9 mouse cellular contexts compared by ENCODE assay signal in genomic region chr2:138033379-138034122, GRCm38 (mm10).
DNase-seq lines count a peak whose midpoint lies in the region; ATAC-seq and TF ChIP-seq lines count a peak whose summit lies in the region.
"Had no signal": no experiment of that assay in that cellular context is flagged by ENCODE, and none has a peak within 500 bp of the region (broad histone marks: within the 10 kb centered on the region; RNA-seq: fewer than 3 reads in every experiment).

No protein-coding gene starts in this region.

- no peak overlapping the region for H3K4me2 ChIP-seq in lung, embryonic 15.5 days
- H3K4me2 ChIP-seq: heart, embryonic 15.5 days had no signal

- no peaks in the 10 kb centered on the region for H3K4me1 ChIP-seq in embryonic fibroblast, embryonic 13.5 days (ENCODE audit: control insufficient read depth, insufficient read depth, low read length)
- H3K4me1 ChIP-seq in lung, embryonic 15.5 days: no peaks in the 10 kb centered on the region
- H3K4me1 ChIP-seq: heart, embryonic 15.5 days had no signal

- no peaks in the 10 kb centered on the region for H3K27me3 ChIP-seq in lung, embryonic 15.5 days
- H3K27me3 ChIP-seq: heart, embryonic 15.5 days had no signal

- H3K9me3 ChIP-seq in lung, embryonic 15.5 days: no peaks in the 10 kb centered on the region
- H3K9me3 ChIP-seq: heart, embryonic 15.5 days had no signal

- peak; percentile 42; the same call in 1 of the 2 replicates for ATAC-seq in lung, embryonic 15.5 days (ENCODE audit: borderline replicate concordance, extremely low read depth, low FRiP score, low TSS enrichment)

- DNase-seq in MN1 (ENCODE audit: low spot score): peak; percentile 28
- peak; percentile 81 for DNase-seq in brain, embryonic 18.5 days (ENCODE audit: low read depth, low spot score)
- peak; percentile 75 to 86 for DNase-seq in heart, postnatal 10 days
- peak; percentile 72 for DNase-seq in layer of hippocampus, adult 11-12 months (ENCODE audit: low spot score)
- DNase-seq in ovary, postnatal 36 days (ENCODE audit: low spot score): peak; percentile 78
- DNase-seq in urinary bladder, postnatal 14 days (ENCODE audit: low spot score): peak; percentile 76

- H3K36me3 ChIP-seq in lung, embryonic 15.5 days: no peaks in the 10 kb centered on the region
- H3K36me3 ChIP-seq: heart, embryonic 15.5 days had no signal

- 28% methylated on average over 11 of the region's 11 CpGs for WGBS in lung, embryonic 15.5 days

- H3K27ac ChIP-seq in embryonic fibroblast, embryonic 13.5 days (ENCODE audit: insufficient read depth, low read length): no peak overlapping the region
- no peak overlapping the region for H3K27ac ChIP-seq in lung, embryonic 15.5 days
- H3K27ac ChIP-seq: heart, embryonic 15.5 days had no signal

- TF ChIP-seq POLR2A in embryonic fibroblast, embryonic 13.5 days (IDR thresholded peaks at IDR 0.05; ENCODE audit: low read depth, low read length): no peak

- intact Hi-C loops in heart, postnatal 10 days (cut with DNase I): loop anchor here (2.0 to 10.0 kb wide), 3 partner anchors 247 to 1335 kb away; no protein-coding TSS in a partner anchor

- H3K4me3 ChIP-seq in embryonic fibroblast, embryonic 13.5 days (ENCODE audit: insufficient read depth, low read length): no peak overlapping the region
- H3K4me3 ChIP-seq in lung, embryonic 15.5 days: no peak overlapping the region
- H3K4me3 ChIP-seq: heart, embryonic 15.5 days had no signal

- H3K9ac ChIP-seq in lung, embryonic 15.5 days: no peak overlapping the region
- H3K9ac ChIP-seq: heart, embryonic 15.5 days had no signal

- TF ChIP-seq CTCF in embryonic fibroblast, embryonic 13.5 days (IDR thresholded peaks at IDR 0.05; ENCODE audit: borderline replicate concordance, insufficient read depth, low read length): peak; percentile 91

Comparison
In these comparisons a context has a peak if more than half of its experiments do, and no peak if none do; other contexts are left out.
1. DNase-seq: peak in every context shown above with its lines; median percentile 81 in brain, embryonic 18.5 days; 80 in heart, postnatal 10 days; 78 in ovary, postnatal 36 days; 76 in urinary bladder, postnatal 14 days; 72 in layer of hippocampus, adult 11-12 months; 28 in MN1.